9 mouse cellular contexts compared by ENCODE assay signal in genomic region chrX:105764162-105765004, GRCm38 (mm10). TPM values are rescaled to one million over a fixed set of nuclear protein-coding genes. Genes with fewer than 3 reads are reported as not detected.
DNase-seq lines count a peak whose midpoint lies in the region; ATAC-seq and TF ChIP-seq lines count a peak whose summit lies in the region.
"Had no signal": no experiment of that assay in that cellular context is flagged by ENCODE, and none has a peak within 500 bp of the region (broad histone marks: within the 10 kb centered on the region; RNA-seq: fewer than 3 reads in every experiment).

TSS of gene Fgf16 (plus strand) at chrX:105764279.

- H3K4me1 ChIP-seq in lung, embryonic 16.5 days (replicated peaks; ENCODE audit: control insufficient read depth, insufficient read depth, low read length) = 0 out of 2 replicates have a peak, but pooled peaks cover 2% of the 10 kb centered on the region
- H3K4me1 ChIP-seq in cortical plate, adult 2 months (ENCODE audit: control insufficient read depth, insufficient read depth, low read length) = peaks cover 1% of the 10 kb centered on the region; the same call in 1 of the 2 replicates
- H3K4me1 ChIP-seq in intestine, postnatal 0 days (replicated peaks; ENCODE audit: control insufficient read depth, insufficient read depth, low read length) = no peaks in the 10 kb centered on the region

- no peak for DNase-seq in lung, postnatal 10 days
- DNase-seq in heart, adult 11 months = peak; percentile 89
- peak; percentile 8 for DNase-seq in naive thymus-derived CD4-positive, alpha-beta T cell, adult 2 months (ENCODE audit: low read depth)
- no peak for DNase-seq in natural killer cell, adult 2 months (ENCODE audit: low spot score in 2 of 2)
- DNase-seq in layer of hippocampus, postnatal 36 days = no peak

- no peak within 1 kb of the TSS for H3K27ac ChIP-seq in lung, embryonic 16.5 days (ENCODE audit: low read length)
- H3K27ac ChIP-seq in cortical plate, adult 2 months (ENCODE audit: insufficient read depth, low read length) = no peak within 1 kb of the TSS
- no peak within 1 kb of the TSS for H3K27ac ChIP-seq in intestine, postnatal 0 days (ENCODE audit: low read depth, low read length)

- TF ChIP-seq CTCF in cortical plate, adult 2 months (IDR thresholded peaks at IDR 0.05; ENCODE audit: extremely low read depth, insufficient read depth, low read length) = no peak
- no peak for TF ChIP-seq CTCF in intestine, postnatal 0 days (IDR thresholded peaks at IDR 0.05; ENCODE audit: low read depth)

- H3K4me3 ChIP-seq in lung, embryonic 16.5 days (ENCODE audit: low read length) = peak within 1 kb of the TSS; percentile 49
- peak within 1 kb of the TSS; percentile 37 for H3K4me3 ChIP-seq in cortical plate, adult 2 months (ENCODE audit: insufficient read depth, low read length)
- peak within 1 kb of the TSS; percentile 40 for H3K4me3 ChIP-seq in intestine, postnatal 0 days (ENCODE audit: low read depth, low read length)
- H3K4me3 ChIP-seq: myocyte had no signal

- no peaks in the 10 kb centered on the region for H3K36me3 ChIP-seq in lung, embryonic 16.5 days (ENCODE audit: control insufficient read depth, insufficient read depth, low read length)
- no peaks in the 10 kb centered on the region for H3K36me3 ChIP-seq in intestine, postnatal 0 days (ENCODE audit: control insufficient read depth, insufficient read depth)

- no peak for TF ChIP-seq POLR2A in cortical plate, adult 2 months (IDR thresholded peaks at IDR 0.05; ENCODE audit: extremely low read depth, insufficient read depth, low read length)

- ATAC-seq in lung, embryonic 16.5 days (ENCODE audit: low read depth) = no peak
- no peak for ATAC-seq in intestine, postnatal 0 days

- H3K4me2 ChIP-seq in lung, embryonic 16.5 days (ENCODE audit: low read depth, low read length) = peak within 1 kb of the TSS; percentile 65
- H3K4me2 ChIP-seq in intestine, postnatal 0 days (replicated peaks; ENCODE audit: low read depth) = peak within 1 kb of the TSS; percentile 70

- H3K27me3 ChIP-seq in lung, embryonic 16.5 days (ENCODE audit: control insufficient read depth, insufficient read depth, low read depth, low read length) = peaks cover 37% of the 10 kb centered on the region
- peaks cover 27% of the 10 kb centered on the region for H3K27me3 ChIP-seq in intestine, postnatal 0 days (replicated peaks; ENCODE audit: control insufficient read depth, insufficient read depth, low read length)

- H3K9me3 ChIP-seq in lung, embryonic 16.5 days (ENCODE audit: control insufficient read depth, low read length) = no peaks in the 10 kb centered on the region
- no peaks in the 10 kb centered on the region for H3K9me3 ChIP-seq in intestine, postnatal 0 days (ENCODE audit: control insufficient read depth)

- peak within 1 kb of the TSS; percentile 39; the same call in 1 of the 2 replicates for H3K9ac ChIP-seq in lung, embryonic 16.5 days (ENCODE audit: low read length)
- H3K9ac ChIP-seq in intestine, postnatal 0 days (ENCODE audit: low read depth, low read length) = no peak within 1 kb of the TSS

- 14% methylated on average over 51 of the region's 86 CpGs for WGBS in lung, embryonic 16.5 days
- 14% methylated on average over 78 of the region's 86 CpGs for WGBS in intestine, postnatal 0 days

RNA-seq across cellular contexts. Expression of gene Fgf16, which starts in this region (rescaled TPM):
- not detected in 2 replicates for polyA plus RNA-seq in lung, embryonic 16.5 days (2015; fragmentation: Nextera tagmentation; extraction: Ambion mirVana)
- 0.31 and 0.45 TPM in 2 replicates for polyA plus RNA-seq in cortical plate, adult 2 months (2012; rRNA removed)
- polyA plus RNA-seq in intestine, postnatal 0 days (2015; fragmentation: Nextera tagmentation; extraction: Ambion mirVana) = 0.27 and 0.33 TPM in 2 replicates
- total RNA-seq in layer of hippocampus, postnatal 36 days (2021) = 1 to 10 TPM; 1.6 TPM
- polyA plus RNA-seq: myocyte had no signal

Comparison
In these comparisons a context has a peak if more than half of its experiments do, and no peak if none do; other contexts are left out.
1. DNase-seq: peak in heart, adult 11 months (single experiment) and naive thymus-derived CD4-positive, alpha-beta T cell, adult 2 months (single experiment); none in lung, postnatal 10 days (single experiment), natural killer cell, adult 2 months (0 of 2) and layer of hippocampus, postnatal 36 days (0 of 2).
2. Peak in every context shown above with its lines, with median percentiles within 50 percentile points of each other: H3K4me3 ChIP-seq.